Comparison of ENCODE assay signal across 8 mouse cellular contexts in the genomic region with DNA sequence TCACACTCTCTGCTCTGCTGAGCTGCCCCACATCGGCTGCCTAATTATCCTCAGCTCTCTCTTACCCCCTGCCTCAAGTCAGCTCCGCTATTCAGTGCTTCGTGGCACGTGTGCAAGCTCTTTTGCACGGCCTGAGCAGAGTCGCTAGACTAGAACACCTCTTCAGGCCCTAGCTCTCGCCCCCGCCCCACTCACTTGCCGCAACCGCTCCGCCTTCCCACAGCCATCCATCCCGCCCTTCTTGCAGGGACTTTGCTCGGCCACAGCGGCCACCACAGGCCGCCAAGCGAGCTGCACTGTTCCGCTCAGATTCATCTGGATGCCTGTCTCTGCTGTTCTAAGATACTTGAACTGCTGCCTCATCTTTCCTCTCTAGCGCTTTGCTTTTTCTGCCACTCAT. TPM values are rescaled to one million over a fixed set of nuclear protein-coding genes. Genes with fewer than 3 reads are reported as not detected.
A peak's percentile ranks its signal among the peaks of the same experiment; 100 is the strongest.
DNase-seq lines count a peak whose midpoint lies in the region; ATAC-seq and TF ChIP-seq lines count a peak whose summit lies in the region.

No protein-coding gene starts in this region.

- no peaks in the 10 kb centered on the region for H3K9me3 ChIP-seq in forebrain, postnatal 0 days (ENCODE audit: low read length)
- H3K9me3 ChIP-seq in lung, embryonic 14.5 days (ENCODE audit: low read depth, low read length) = no peaks in the 10 kb centered on the region

- H3K9ac ChIP-seq in forebrain, postnatal 0 days = peak overlapping the region; percentile 52
- H3K9ac ChIP-seq in lung, embryonic 14.5 days = peak overlapping the region; percentile 40; the same call in 1 of the 2 replicates

- no peaks in the 10 kb centered on the region for H3K27me3 ChIP-seq in cerebellum, adult 2 months (ENCODE audit: control insufficient read depth, insufficient read depth, low read length)
- H3K27me3 ChIP-seq in forebrain, postnatal 0 days (ENCODE audit: insufficient read depth, low read length) = no peaks in the 10 kb centered on the region
- H3K27me3 ChIP-seq in lung, embryonic 14.5 days (ENCODE audit: insufficient read depth, low read length) = no peaks in the 10 kb centered on the region

- no peak overlapping the region for H3K27ac ChIP-seq in cerebellum, adult 2 months (ENCODE audit: insufficient read depth, low read length)
- peak overlapping the region; percentile 64 for H3K27ac ChIP-seq in forebrain, postnatal 0 days (ENCODE audit: low read depth, low read length)
- no peak overlapping the region for H3K27ac ChIP-seq in lung, embryonic 14.5 days (ENCODE audit: low read depth)

- 1% methylated on average over 18 of the region's 18 CpGs for WGBS in cerebellum, adult 2 months
- 2% methylated on average over 18 of the region's 18 CpGs for WGBS in forebrain, postnatal 0 days
- under 1% methylated on average over 18 of the region's 18 CpGs for WGBS in lung, embryonic 14.5 days

- peak; percentile 73 for TF ChIP-seq CTCF in cerebellum, adult 2 months (IDR thresholded peaks at IDR 0.05; ENCODE audit: borderline replicate concordance, insufficient read depth, low read depth, low read length)
- peak; percentile 87 for TF ChIP-seq CTCF in forebrain, postnatal 0 days (IDR thresholded peaks at IDR 0.05; ENCODE audit: low read depth)
- TF ChIP-seq CTCF in lung, embryonic 14.5 days (IDR thresholded peaks at IDR 0.05; ENCODE audit: low read depth) = peak; percentile 85

- no peaks in the 10 kb centered on the region for H3K4me1 ChIP-seq in cerebellum, adult 2 months (ENCODE audit: control insufficient read depth, insufficient read depth, low read length)
- peaks cover 4% of the 10 kb centered on the region; the same call in 1 of the 2 replicates for H3K4me1 ChIP-seq in forebrain, postnatal 0 days (ENCODE audit: insufficient read depth)
- peaks cover 4% of the 10 kb centered on the region; the same call in 1 of the 2 replicates for H3K4me1 ChIP-seq in lung, embryonic 14.5 days (ENCODE audit: insufficient read depth)

- DNase-seq in MN1 (ENCODE audit: low spot score) = peak; percentile 80
- peak; percentile 79 for DNase-seq in cerebellum, adult 2 months
- DNase-seq in forebrain, postnatal 0 days = peak; percentile 89
- peak; percentile 77 for DNase-seq in heart, postnatal 4 days
- DNase-seq in layer of hippocampus, adult 8-10 months (ENCODE audit: low spot score in 2 of 2) = peak; percentile 35 to 46
- peak; percentile 86 for DNase-seq in lung, embryonic 14.5 days
- DNase-seq in testis, postnatal 14 days (ENCODE audit: low spot score) = peak; percentile 60

- peak overlapping the region; percentile 56 for H3K4me2 ChIP-seq in forebrain, postnatal 0 days (ENCODE audit: low read depth)
- H3K4me2 ChIP-seq in lung, embryonic 14.5 days = peak overlapping the region; percentile 69

- peak; percentile 86 for ATAC-seq in forebrain, postnatal 0 days
- ATAC-seq in lung, embryonic 14.5 days (ENCODE audit: insufficient read depth) = peak; percentile 50
- peak; percentile 64 for ATAC-seq in neutrophil, adult 5-6 weeks (ENCODE audit: extremely low read depth, insufficient number of reproducible peaks, low FRiP score, poor library complexity, severe bottlenecking)

- peak overlapping the region; percentile 68 for H3K4me3 ChIP-seq in cerebellum, adult 2 months (replicated peaks; ENCODE audit: insufficient read depth, low read depth, low read length)
- peak overlapping the region; percentile 42 for H3K4me3 ChIP-seq in forebrain, postnatal 0 days (ENCODE audit: low read depth, low read length)
- H3K4me3 ChIP-seq in lung, embryonic 14.5 days (ENCODE audit: low read depth, low read length) = peak overlapping the region; percentile 36

- no peaks in the 10 kb centered on the region for H3K36me3 ChIP-seq in forebrain, postnatal 0 days (ENCODE audit: insufficient read depth)
- H3K36me3 ChIP-seq in lung, embryonic 14.5 days (ENCODE audit: insufficient read depth) = no peaks in the 10 kb centered on the region

- TF ChIP-seq POLR2A in cerebellum, adult 2 months (IDR thresholded peaks at IDR 0.05; ENCODE audit: borderline replicate concordance, insufficient read depth, low read length) = no peak

RNA-seq across cellular contexts. Expression of a gene that starts 3.1 kb away (rescaled TPM):
- 37.4 and 39.1 TPM in 2 replicates for polyA plus RNA-seq in cerebellum, adult 2 months (2012; rRNA removed)
- 18.7 and 19.6 TPM in 2 replicates for total RNA-seq in forebrain, postnatal 0 days (2014; rRNA removed)
- polyA plus RNA-seq in forebrain, postnatal 0 days (2015; fragmentation: Nextera tagmentation; extraction: Ambion mirVana) = 27.1 and 31.1 TPM in 2 replicates
- total RNA-seq in heart, postnatal 4 days (2021) = 10 to 100 TPM; 28.4 to 28.9 TPM
- 10 to 100 TPM; 27.7 to 34.6 (median 33.7) TPM for total RNA-seq in layer of hippocampus, adult 8-10 months (2022)
- polyA plus RNA-seq in lung, embryonic 14.5 days (2014; fragmentation: Nextera tagmentation; extraction: Ambion mirVana) = 34.7 and 36.3 TPM in 2 replicates
- total RNA-seq in neutrophil, adult 5-6 weeks (2017) = 49.1 and 52.8 TPM in 2 replicates

RNA-seq across cellular contexts. Expression of a gene that starts 5.8 kb away (rescaled TPM):
- polyA plus RNA-seq in cerebellum, adult 2 months (2012; rRNA removed) = 0.71 and 0.79 TPM in 2 replicates
- total RNA-seq in forebrain, postnatal 0 days (2014; rRNA removed) = 0.85 and 2.0 TPM in 2 replicates
- 0.41 and 0.74 TPM in 2 replicates for polyA plus RNA-seq in forebrain, postnatal 0 days (2015; fragmentation: Nextera tagmentation; extraction: Ambion mirVana)
- total RNA-seq in heart, postnatal 4 days (2021) = under 1 TPM; 0.19 to 0.20 TPM
- total RNA-seq in layer of hippocampus, adult 8-10 months (2022) = under 1 TPM; 0.31 to 0.70 (median 0.60) TPM
- 0.92 and 2.3 TPM in 2 replicates for polyA plus RNA-seq in lung, embryonic 14.5 days (2014; fragmentation: Nextera tagmentation; extraction: Ambion mirVana)
- total RNA-seq in neutrophil, adult 5-6 weeks (2017) = 0.98 and 1.5 TPM in 2 replicates

RNA-seq across cellular contexts. Expression of a gene that starts 36.5 kb away (rescaled TPM):
- not detected in 2 replicates for polyA plus RNA-seq in cerebellum, adult 2 months (2012; rRNA removed)
- total RNA-seq in forebrain, postnatal 0 days (2014; rRNA removed) = not detected in 2 replicates
- not detected in 2 replicates for polyA plus RNA-seq in forebrain, postnatal 0 days (2015; fragmentation: Nextera tagmentation; extraction: Ambion mirVana)
- total RNA-seq in heart, postnatal 4 days (2021) = not detected
- not detected for total RNA-seq in layer of hippocampus, adult 8-10 months (2022)
- not detected in 2 replicates for polyA plus RNA-seq in lung, embryonic 14.5 days (2014; fragmentation: Nextera tagmentation; extraction: Ambion mirVana)
- total RNA-seq in neutrophil, adult 5-6 weeks (2017) = not detected in 2 replicates
